12 mouse cellular contexts compared by ENCODE assay signal in the genomic region with DNA sequence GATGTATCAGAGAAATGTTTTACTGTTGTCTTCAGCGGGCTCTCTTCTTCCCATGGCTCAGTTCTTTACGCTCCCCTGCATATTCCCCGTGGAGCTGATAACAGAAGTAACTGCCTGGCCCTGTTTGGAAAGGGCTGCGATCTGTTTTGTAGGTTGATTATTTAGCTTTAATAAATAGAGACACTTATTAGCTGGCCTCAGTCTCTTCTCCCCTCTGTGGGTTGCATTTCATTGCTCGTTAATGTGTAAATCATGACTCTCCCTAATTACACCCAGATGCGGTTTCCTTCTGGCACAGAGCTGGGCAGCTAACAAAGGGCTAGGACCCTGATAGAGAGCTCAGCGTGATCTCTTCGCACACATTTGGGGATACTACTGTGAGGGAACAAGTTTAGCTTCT.
DNase-seq lines count a peak whose midpoint lies in the region; ATAC-seq and TF ChIP-seq lines count a peak whose summit lies in the region.
"Had no signal": no experiment of that assay in that cellular context is flagged by ENCODE, and none has a peak within 500 bp of the region (broad histone marks: within the 10 kb centered on the region; RNA-seq: fewer than 3 reads in every experiment).

No protein-coding gene starts in this region.

- H3K4me1 ChIP-seq in heart, postnatal 0 days (ENCODE audit: control insufficient read depth, insufficient read depth) = no peaks in the 10 kb centered on the region
- H3K4me1 ChIP-seq in cerebellum, adult 2 months (ENCODE audit: control insufficient read depth, insufficient read depth, low read length) = no peaks in the 10 kb centered on the region

- intact Hi-C loops in heart, postnatal 36 days (cut with DNase I) = no loop called here

- peak overlapping the region; percentile 34; the same call in 1 of the 2 replicates for H3K4me2 ChIP-seq in heart, postnatal 0 days (ENCODE audit: low read depth, low read length)

- H3K4me3 ChIP-seq in heart, postnatal 0 days (ENCODE audit: low read depth, low read length) = no peak overlapping the region
- no peak overlapping the region for H3K4me3 ChIP-seq in cerebellum, adult 2 months (replicated peaks; ENCODE audit: insufficient read depth, low read depth, low read length)

- no peaks in the 10 kb centered on the region for H3K36me3 ChIP-seq in heart, postnatal 0 days (replicated peaks; ENCODE audit: control insufficient read depth, insufficient read depth, low read length)

- no peak overlapping the region for H3K27ac ChIP-seq in heart, postnatal 0 days (ENCODE audit: low read depth)
- H3K27ac ChIP-seq in cerebellum, adult 2 months (ENCODE audit: insufficient read depth, low read length) = no peak overlapping the region

- no peak for DNase-seq in heart, postnatal 0 days (ENCODE audit: low spot score)
- DNase-seq in heart, postnatal 36 days = no peak
- DNase-seq in embryo, embryonic 11 days = peak; percentile 73
- peak; percentile 74 for DNase-seq in forelimb bud, embryonic 11.5 days (ENCODE audit: low read depth, low spot score)
- peak; percentile 49 for DNase-seq in mesoderm, embryonic 11.5 days (ENCODE audit: low read depth, low spot score)
- DNase-seq in cerebellum, adult 2 months = no peak
- DNase-seq in gastrocnemius, adult 18-20 months (ENCODE audit: low spot score) = no peak
- no peak for DNase-seq in lung, postnatal 14 days
- DNase-seq: gastrocnemius, postnatal 36 days; lung, postnatal 36 days; thymus, postnatal 14 days had no signal

- H3K27me3 ChIP-seq in heart, postnatal 0 days (ENCODE audit: control insufficient read depth, insufficient read depth, low read length) = no peaks in the 10 kb centered on the region
- no peaks in the 10 kb centered on the region for H3K27me3 ChIP-seq in cerebellum, adult 2 months (ENCODE audit: control insufficient read depth, insufficient read depth, low read length)

- H3K9ac ChIP-seq in heart, postnatal 0 days (replicated peaks; ENCODE audit: low read depth, low read length) = no peak overlapping the region

- no peak for ATAC-seq in heart, postnatal 0 days (ENCODE audit: insufficient read depth, low read depth)
- ATAC-seq: activated CD4-positive, CD25-positive, alpha-beta regulatory T cell, adult 4 months had no signal

- no peaks in the 10 kb centered on the region for H3K9me3 ChIP-seq in heart, postnatal 0 days (replicated peaks; ENCODE audit: control insufficient read depth, low read length)

- WGBS in heart, postnatal 0 days = 33% methylated on average over 8 of the region's 8 CpGs
- 30% methylated on average over 8 of the region's 8 CpGs for WGBS in cerebellum, adult 2 months

- no peak for TF ChIP-seq POLR2A in cerebellum, adult 2 months (IDR thresholded peaks at IDR 0.05; ENCODE audit: borderline replicate concordance, insufficient read depth, low read length)

- TF ChIP-seq CTCF in heart, postnatal 0 days (IDR thresholded peaks at IDR 0.05; ENCODE audit: low read depth) = no peak
- TF ChIP-seq CTCF in cerebellum, adult 2 months (IDR thresholded peaks at IDR 0.05; ENCODE audit: borderline replicate concordance, insufficient read depth, low read depth, low read length) = no peak

- TF ChIP-seq EP300 in heart, postnatal 0 days (IDR thresholded peaks at IDR 0.05; ENCODE audit: low read depth) = no peak

Comparison
In these comparisons a context has a peak if more than half of its experiments do, and no peak if none do; other contexts are left out.
1. DNase-seq: peak in embryo, embryonic 11 days (single experiment), forelimb bud, embryonic 11.5 days (single experiment) and mesoderm, embryonic 11.5 days (single experiment); none in heart, postnatal 0 days (single experiment), heart, postnatal 36 days (0 of 2), cerebellum, adult 2 months (0 of 2), gastrocnemius, adult 18-20 months (single experiment) and lung, postnatal 14 days (single experiment).